9 mouse cellular contexts compared by ENCODE assay signal in genomic region chr3:58582788-58583426, GRCm38 (mm10). TPM values are rescaled to one million over a fixed set of nuclear protein-coding genes. Genes with fewer than 3 reads are reported as not detected.
DNase-seq lines count a peak whose midpoint lies in the region; ATAC-seq lines count a peak whose summit lies in the region.
"Had no signal": no experiment of that assay in that cellular context is flagged by ENCODE, and none has a peak within 500 bp of the region (broad histone marks: within the 10 kb centered on the region; RNA-seq: fewer than 3 reads in every experiment).

No protein-coding gene starts in this region.

- peaks cover 8% of the 10 kb centered on the region; the same call in 1 of the 2 replicates for H3K4me1 ChIP-seq in hindbrain, embryonic 16.5 days (ENCODE audit: control insufficient read depth, insufficient read depth, low read depth, low read length)

- peaks cover 4% of the 10 kb centered on the region; the same call in 1 of the 2 replicates for H3K36me3 ChIP-seq in hindbrain, embryonic 16.5 days (ENCODE audit: control insufficient read depth, insufficient read depth, low read length)

- no peak overlapping the region for H3K4me2 ChIP-seq in hindbrain, embryonic 16.5 days (ENCODE audit: low read length)
- H3K4me2 ChIP-seq: heart, embryonic 12.5 days had no signal

- 0 out of 2 replicates have a peak, but pooled peaks have one; percentile 30 for ATAC-seq in megakaryocyte, adult 5-6 weeks (ENCODE audit: poor library complexity, severe bottlenecking)
- no peak for ATAC-seq in hindbrain, embryonic 16.5 days
- ATAC-seq: lung, postnatal 0 days had no signal

- H3K9me3 ChIP-seq in hindbrain, embryonic 16.5 days (ENCODE audit: control insufficient read depth, low read length), result no peaks in the 10 kb centered on the region
- H3K9me3 ChIP-seq: heart, embryonic 12.5 days had no signal

- 88% methylated on average over 5 of the region's 5 CpGs for WGBS in hindbrain, embryonic 16.5 days

- H3K9ac ChIP-seq in hindbrain, embryonic 16.5 days (ENCODE audit: low read depth, low read length), result no peak overlapping the region
- H3K9ac ChIP-seq: heart, embryonic 12.5 days had no signal

- no peak overlapping the region for H3K27ac ChIP-seq in hindbrain, embryonic 16.5 days (ENCODE audit: low read depth, low read length)

- H3K27me3 ChIP-seq in hindbrain, embryonic 16.5 days (replicated peaks; ENCODE audit: control insufficient read depth, insufficient read depth, low read length), result no peaks in the 10 kb centered on the region
- H3K27me3 ChIP-seq: heart, embryonic 12.5 days had no signal

- DNase-seq in CD4-positive helper T cell, adult 2 months (ENCODE audit: low read depth, low spot score), result peak; percentile 37
- peak; percentile 44 to 48 for DNase-seq in CD8-positive naive resting alpha-beta T cell, adult 2 months (ENCODE audit: low read depth in 2 of 2, low spot score in 2 of 2)
- DNase-seq in induced T-regulatory cell, adult 2 months (ENCODE audit: low read depth), result peak; percentile 32
- no peak for DNase-seq in cerebellum, postnatal 4 days (ENCODE audit: low spot score in 2 of 2)
- DNase-seq in spleen, adult 18-20 months, result no peak

- H3K4me3 ChIP-seq in hindbrain, embryonic 16.5 days (ENCODE audit: low read length), result no peak overlapping the region
- H3K4me3 ChIP-seq: heart, embryonic 12.5 days had no signal

RNA-seq across cellular contexts. Expression of gene Selenot, which starts 6.5 kb away (rescaled TPM):
- 161 and 163 TPM in 2 replicates for total RNA-seq in megakaryocyte, adult 5-6 weeks (2015)
- 203 and 210 TPM in 2 replicates for total RNA-seq in megakaryocyte, adult 5-6 weeks (2017)
- 25.7 and 27.4 TPM in 2 replicates for polyA plus RNA-seq in hindbrain, embryonic 16.5 days (2015; fragmentation: Nextera tagmentation; extraction: Ambion mirVana)

RNA-seq across cellular contexts. Expression of gene Erich6, which starts 54.1 kb away (rescaled TPM):
- not detected in 2 replicates for total RNA-seq in megakaryocyte, adult 5-6 weeks (2015)
- not detected in 2 replicates for total RNA-seq in megakaryocyte, adult 5-6 weeks (2017)
- polyA plus RNA-seq in hindbrain, embryonic 16.5 days (2015; fragmentation: Nextera tagmentation; extraction: Ambion mirVana), result 0.15 and 0.31 TPM in 2 replicates
- polyA plus RNA-seq: lung, postnatal 0 days had no signal

RNA-seq across cellular contexts. Expression of gene Serp1, which starts 57.2 kb away (rescaled TPM):
- total RNA-seq in megakaryocyte, adult 5-6 weeks (2015), result 189 and 218 TPM in 2 replicates
- total RNA-seq in megakaryocyte, adult 5-6 weeks (2017), result 208 and 222 TPM in 2 replicates
- polyA plus RNA-seq in hindbrain, embryonic 16.5 days (2015; fragmentation: Nextera tagmentation; extraction: Ambion mirVana), result 59.2 and 63.1 TPM in 2 replicates

RNA-seq across cellular contexts. Expression of gene Eif2a, which starts 57.3 kb away (rescaled TPM):
- total RNA-seq in megakaryocyte, adult 5-6 weeks (2015), result 122 and 151 TPM in 2 replicates
- 75.9 and 80.9 TPM in 2 replicates for total RNA-seq in megakaryocyte, adult 5-6 weeks (2017)
- 32.6 and 33.0 TPM in 2 replicates for polyA plus RNA-seq in hindbrain, embryonic 16.5 days (2015; fragmentation: Nextera tagmentation; extraction: Ambion mirVana)

Comparison
In these comparisons a context has a peak if more than half of its experiments do, and no peak if none do; other contexts are left out.
1. DNase-seq: peak in CD4-positive helper T cell, adult 2 months (single experiment), CD8-positive naive resting alpha-beta T cell, adult 2 months (2 of 2) and induced T-regulatory cell, adult 2 months (single experiment); none in cerebellum, postnatal 4 days (0 of 2) and spleen, adult 18-20 months (0 of 2).